Mouse (Mus musculus): ENCODE measurements at regions not wholly inside any gene's neighbourhood (a gene's known extent, or its start where the extent isn't known, plus 50 kb on each side); places are given as distances from the start of the nearest gene placed in this dataset.

GRCm38 (mm10) chr13:44398613-44399369 is 330.5 kb upstream of the Jarid2 start:
- DNase-seq (ENCODE audit: low read depth, low spot score): peak; percentile 57

GRCm38 (mm10) chr13:44399370-44399685 is 329.9 kb upstream of the Jarid2 start:
- no peak for DNase-seq (ENCODE audit: low read depth, low spot score)

- no peak for DNase-seq (ENCODE audit: low read depth, low spot score)
Observed at GRCm38 (mm10) chr13:44399831-44400321, 329.4 kb upstream of the Jarid2 start.

- DNase-seq (ENCODE audit: low read depth, low spot score): no peak
Observed at GRCm38 (mm10) chr13:44404010-44404575, 325.2 kb upstream of the Jarid2 start.

GRCm38 (mm10) chr13:44407307-44407706 is 322.0 kb upstream of the Jarid2 start:
- no peak for DNase-seq (ENCODE audit: low read depth, low spot score)

GRCm38 (mm10) chr13:44408619-44408959 is 320.7 kb upstream of the Jarid2 start:
- DNase-seq (ENCODE audit: low read depth, low spot score): no peak

GRCm38 (mm10) chr13:44408960-44409719 is 320.1 kb upstream of the Jarid2 start:
- no peak for DNase-seq (ENCODE audit: low read depth, low spot score)

- no peak for DNase-seq (ENCODE audit: low read depth, low spot score)
Observed at GRCm38 (mm10) chr13:44409720-44410047, 319.6 kb upstream of the Jarid2 start.

GRCm38 (mm10) chr13:44411781-44412496 is 317.3 kb upstream of the Jarid2 start:
- no peak for DNase-seq (ENCODE audit: low read depth, low spot score)

- DNase-seq (ENCODE audit: low read depth, low spot score): no peak
Observed at GRCm38 (mm10) chr13:44413305-44413704, 316.0 kb upstream of the Jarid2 start.

- no peak for DNase-seq (ENCODE audit: low read depth, low spot score)
Observed at GRCm38 (mm10) chr13:44415971-44416370, 313.3 kb upstream of the Jarid2 start.

- no peak for DNase-seq (ENCODE audit: low read depth, low spot score)
Observed at GRCm38 (mm10) chr13:44416986-44417385, 312.3 kb upstream of the Jarid2 start.

- no peak for DNase-seq (ENCODE audit: low read depth, low spot score)
Observed at GRCm38 (mm10) chr13:44419056-44419455, 310.2 kb upstream of the Jarid2 start.

- DNase-seq (ENCODE audit: low read depth, low spot score): no peak
Observed at GRCm38 (mm10) chr13:44419472-44420226, 309.6 kb upstream of the Jarid2 start.

- DNase-seq (ENCODE audit: low read depth, low spot score): no peak
Observed at GRCm38 (mm10) chr13:44420227-44420592, 309.1 kb upstream of the Jarid2 start.

GRCm38 (mm10) chr13:44420941-44421340 is 308.3 kb upstream of the Jarid2 start:
- DNase-seq (ENCODE audit: low read depth, low spot score): peak; percentile 26

- peak; percentile 87 for DNase-seq (ENCODE audit: low read depth, low spot score)
Observed at GRCm38 (mm10) chr13:44421426-44421825, 307.8 kb upstream of the Jarid2 start.

GRCm38 (mm10) chr13:44421922-44422321 is 307.4 kb upstream of the Jarid2 start:
- no peak for DNase-seq (ENCODE audit: low read depth, low spot score)

GRCm38 (mm10) chr13:44430492-44430891 is 298.8 kb upstream of the Jarid2 start:
- DNase-seq (ENCODE audit: low read depth, low spot score): no peak

GRCm38 (mm10) chr13:44437709-44438108 is 291.6 kb upstream of the Jarid2 start:
- DNase-seq (ENCODE audit: low read depth, low spot score): no peak

GRCm38 (mm10) chr13:44441061-44441460 is 288.2 kb upstream of the Jarid2 start:
- DNase-seq (ENCODE audit: low read depth, low spot score): no peak

Measured in telencephalon, adult 2 months (tissue).